10 mouse cellular contexts compared by ENCODE assay signal in the genomic region with DNA sequence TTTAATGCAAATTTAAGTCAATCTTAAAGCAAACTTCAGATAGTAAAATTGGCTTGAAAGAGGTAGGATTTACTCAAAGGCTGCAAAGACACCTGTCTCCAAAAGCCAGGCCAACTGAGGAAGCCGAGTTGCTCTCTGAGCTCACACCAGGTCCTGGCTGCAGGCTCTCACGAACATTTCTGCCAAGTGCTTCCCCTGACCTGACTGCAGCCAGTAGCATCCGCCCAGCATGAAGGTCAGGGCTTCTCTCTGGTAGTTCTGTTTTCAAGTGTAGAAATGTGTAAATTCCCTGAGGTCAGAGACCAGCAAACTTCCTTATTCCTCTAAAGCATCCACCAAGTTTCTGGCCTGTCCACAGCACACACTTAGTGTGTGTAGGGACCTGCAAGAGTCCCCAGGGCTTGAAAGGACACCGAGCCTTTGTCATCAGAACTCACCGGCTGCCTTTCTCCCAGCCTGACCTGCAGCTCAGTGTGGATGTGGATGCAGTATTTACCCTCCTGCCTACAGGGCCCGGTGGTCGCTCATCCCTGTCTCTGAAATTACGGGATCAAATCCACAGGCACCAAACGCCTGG. TPM values are rescaled to one million over a fixed set of nuclear protein-coding genes. Genes with fewer than 3 reads are reported as not detected.
DNase-seq lines count a peak whose midpoint lies in the region; ATAC-seq and TF ChIP-seq lines count a peak whose summit lies in the region.
"Had no signal": no experiment of that assay in that cellular context is flagged by ENCODE, and none has a peak within 500 bp of the region (broad histone marks: within the 10 kb centered on the region; RNA-seq: fewer than 3 reads in every experiment).

No protein-coding gene starts in this region.

- no peak overlapping the region for H3K9ac ChIP-seq in liver, postnatal 0 days (replicated peaks)
- no peak overlapping the region for H3K9ac ChIP-seq in liver, embryonic 12.5 days
- H3K9ac ChIP-seq in lung, postnatal 0 days (replicated peaks; ENCODE audit: low read depth): no peak overlapping the region
- H3K9ac ChIP-seq: kidney, embryonic 15.5 days had no signal

- 66% methylated on average over 9 of the region's 9 CpGs for WGBS in liver, postnatal 0 days (ENCODE audit: insufficient replicate concordance)
- WGBS in liver, embryonic 12.5 days (ENCODE audit: insufficient replicate concordance): 68% methylated on average over 9 of the region's 9 CpGs
- WGBS in limb, embryonic 10.5 days: 76% methylated on average over 9 of the region's 9 CpGs
- WGBS in lung, postnatal 0 days: 69% methylated on average over 9 of the region's 9 CpGs

- H3K27ac ChIP-seq in liver, postnatal 0 days (ENCODE audit: low read depth): 0 out of 2 replicates have a peak overlapping the region, but pooled peaks have one; percentile 16
- H3K27ac ChIP-seq in liver, embryonic 12.5 days: no peak overlapping the region
- 0 out of 2 replicates have a peak overlapping the region, but pooled peaks have one; percentile 36 for H3K27ac ChIP-seq in limb, embryonic 10.5 days
- H3K27ac ChIP-seq in lung, postnatal 0 days (ENCODE audit: low read length): no peak overlapping the region
- H3K27ac ChIP-seq: kidney, embryonic 15.5 days had no signal

- peaks cover 48% of the 10 kb centered on the region for H3K4me1 ChIP-seq in liver, postnatal 0 days (ENCODE audit: insufficient read depth)
- H3K4me1 ChIP-seq in liver, embryonic 12.5 days: peaks cover 50% of the 10 kb centered on the region
- H3K4me1 ChIP-seq in limb, embryonic 10.5 days: peaks cover 68% of the 10 kb centered on the region
- H3K4me1 ChIP-seq in lung, postnatal 0 days (ENCODE audit: insufficient read depth, low read depth, low read length): peaks cover 29% of the 10 kb centered on the region

- H3K27me3 ChIP-seq in liver, postnatal 0 days (ENCODE audit: insufficient read depth, low read length): no peaks in the 10 kb centered on the region
- H3K27me3 ChIP-seq in liver, embryonic 12.5 days (replicated peaks): no peaks in the 10 kb centered on the region
- H3K27me3 ChIP-seq in limb, embryonic 10.5 days (ENCODE audit: low read depth, poor library complexity, severe bottlenecking): no peaks in the 10 kb centered on the region
- no peaks in the 10 kb centered on the region for H3K27me3 ChIP-seq in lung, postnatal 0 days (replicated peaks; ENCODE audit: insufficient read depth, low read length)
- H3K27me3 ChIP-seq: kidney, embryonic 15.5 days had no signal

- TF ChIP-seq EP300 in liver, postnatal 0 days (IDR thresholded peaks at IDR 0.05; ENCODE audit: low read depth): no peak
- TF ChIP-seq EP300 in lung, postnatal 0 days (IDR thresholded peaks at IDR 0.05): no peak

- DNase-seq in cerebellum, adult 11 months: peak; percentile 17
- DNase-seq in liver, postnatal 0 days: no peak
- peak; percentile 51 to 67 for DNase-seq in cerebellum, postnatal 25 days
- no peak for DNase-seq in limb, embryonic 10.5 days (ENCODE audit: low spot score)
- DNase-seq in left cerebral cortex, adult 8-10 months (ENCODE audit: low spot score in 2 of 2): no peak
- DNase-seq in lung, postnatal 0 days (ENCODE audit: low spot score): no peak
- DNase-seq: B cell, adult 2 months had no signal

- no peaks in the 10 kb centered on the region for H3K9me3 ChIP-seq in liver, postnatal 0 days (ENCODE audit: low read length)
- H3K9me3 ChIP-seq in liver, embryonic 12.5 days (replicated peaks): no peaks in the 10 kb centered on the region
- H3K9me3 ChIP-seq in limb, embryonic 10.5 days (replicated peaks): no peaks in the 10 kb centered on the region
- no peaks in the 10 kb centered on the region for H3K9me3 ChIP-seq in lung, postnatal 0 days (ENCODE audit: low read length)
- H3K9me3 ChIP-seq: kidney, embryonic 15.5 days had no signal

- no peak overlapping the region for H3K4me2 ChIP-seq in liver, postnatal 0 days (ENCODE audit: low read depth, low read length)
- H3K4me2 ChIP-seq in liver, embryonic 12.5 days: no peak overlapping the region
- no peak overlapping the region for H3K4me2 ChIP-seq in lung, postnatal 0 days (replicated peaks; ENCODE audit: low read depth, low read length)
- H3K4me2 ChIP-seq: kidney, embryonic 15.5 days had no signal

- no peak overlapping the region for H3K4me3 ChIP-seq in liver, postnatal 0 days (ENCODE audit: low read depth, low read length)
- no peak overlapping the region for H3K4me3 ChIP-seq in liver, embryonic 12.5 days
- no peak overlapping the region for H3K4me3 ChIP-seq in limb, embryonic 10.5 days
- H3K4me3 ChIP-seq in lung, postnatal 0 days (ENCODE audit: low read depth, low read length): no peak overlapping the region
- H3K4me3 ChIP-seq: kidney, embryonic 15.5 days had no signal

- no peak for ATAC-seq in cerebellum, adult (ENCODE audit: insufficient number of reproducible peaks, low FRiP score, low TSS enrichment)
- ATAC-seq in liver, postnatal 0 days: no peak
- ATAC-seq in liver, embryonic 12.5 days: no peak
- no peak for ATAC-seq in lung, postnatal 0 days

- TF ChIP-seq CTCF in liver, postnatal 0 days (IDR thresholded peaks at IDR 0.05; ENCODE audit: low read depth): no peak
- TF ChIP-seq CTCF in lung, postnatal 0 days (IDR thresholded peaks at IDR 0.05): no peak

- no peaks in the 10 kb centered on the region; the same call in 1 of the 2 replicates for H3K36me3 ChIP-seq in liver, postnatal 0 days (replicated peaks; ENCODE audit: insufficient read depth, low read length)
- 0 out of 2 replicates have a peak, but pooled peaks cover 2% of the 10 kb centered on the region for H3K36me3 ChIP-seq in liver, embryonic 12.5 days
- H3K36me3 ChIP-seq in limb, embryonic 10.5 days: peaks cover 14% of the 10 kb centered on the region
- no peaks in the 10 kb centered on the region for H3K36me3 ChIP-seq in lung, postnatal 0 days (ENCODE audit: insufficient read depth, low read length)

RNA-seq across cellular contexts. Expression of a gene that starts 44.6 kb away (rescaled TPM):
- polyA plus RNA-seq in liver, postnatal 0 days (2015; fragmentation: Nextera tagmentation; extraction: Ambion mirVana): 19.1 and 20.2 TPM in 2 replicates
- 30.3 and 32.0 TPM in 2 replicates for polyA plus RNA-seq in liver, embryonic 12.5 days (2016; fragmentation: Nextera tagmentation; extraction: Ambion mirVana)
- polyA plus RNA-seq in limb, embryonic 10.5 days (2016; fragmentation: Nextera tagmentation; extraction: Ambion mirVana): 79.5 and 84.5 TPM in 2 replicates
- 10 to 100 TPM; 17.5 to 23.7 (median 18.6) TPM for total RNA-seq in left cerebral cortex, adult 8-10 months (2022)
- 18.4 and 21.3 TPM in 2 replicates for polyA plus RNA-seq in lung, postnatal 0 days (2015; fragmentation: Nextera tagmentation; extraction: Ambion mirVana)

Comparison
In these comparisons a context has a peak if more than half of its experiments do, and no peak if none do; other contexts are left out.
1. H3K27ac ChIP-seq: peak in liver, postnatal 0 days (single experiment) and limb, embryonic 10.5 days (single experiment); none in liver, embryonic 12.5 days (single experiment) and lung, postnatal 0 days (single experiment).
2. DNase-seq: peak in cerebellum, adult 11 months (single experiment) and cerebellum, postnatal 25 days (2 of 2); none in liver, postnatal 0 days (single experiment), limb, embryonic 10.5 days (single experiment), left cerebral cortex, adult 8-10 months (0 of 2) and lung, postnatal 0 days (single experiment).